Mouse (Mus musculus) kidney, adult 9 months (tissue): ENCODE data around the gene Gm6583.

Source experiments
- DNase-seq: peaks from one replicate; pipeline ENCODE4 v3.0.0; 2022

The Gm6583 gene

DNA sequence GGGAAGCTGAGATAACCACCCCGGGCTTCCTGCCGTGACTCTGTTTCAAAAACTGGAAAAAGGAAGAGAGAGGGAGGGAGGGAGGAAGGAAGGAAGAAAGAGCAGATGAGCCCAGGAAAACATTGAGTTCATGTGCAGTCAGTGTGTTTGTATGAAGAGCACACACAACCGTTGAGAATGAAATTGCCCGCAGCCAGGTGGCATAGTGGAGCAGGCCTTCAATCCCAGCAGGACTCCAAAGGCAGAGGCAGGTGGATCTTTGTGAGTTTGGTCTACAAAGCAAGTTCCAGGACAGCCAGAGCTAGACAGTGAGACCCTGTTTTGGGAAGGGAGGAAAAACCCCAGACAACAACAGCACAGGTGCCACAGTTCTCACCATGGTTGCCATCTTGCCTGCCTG lies 11.5 kb upstream of the Gm6583 start:
- DNase-seq: no peak

DNA sequence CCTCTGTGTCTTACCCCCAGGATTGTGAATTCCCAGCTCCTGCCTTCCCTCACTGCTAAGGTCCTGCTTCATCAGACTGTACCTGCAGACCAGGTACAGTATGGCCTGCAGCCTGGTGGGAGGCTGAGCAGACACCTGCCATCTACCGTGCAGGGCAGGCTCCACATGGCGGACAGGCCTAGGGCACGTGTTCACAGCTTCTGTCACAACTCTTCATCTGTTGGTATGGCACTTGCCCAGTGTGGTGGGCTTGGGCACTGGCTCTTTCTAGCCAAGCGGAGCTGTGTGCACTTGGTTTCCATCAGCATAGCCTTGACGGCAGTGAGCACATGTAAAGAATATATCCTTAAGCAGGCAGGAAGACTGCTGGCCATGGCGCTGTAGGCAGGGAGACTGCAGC lies 11.0 kb upstream of the Gm6583 start:
- no peak for DNase-seq

DNA sequence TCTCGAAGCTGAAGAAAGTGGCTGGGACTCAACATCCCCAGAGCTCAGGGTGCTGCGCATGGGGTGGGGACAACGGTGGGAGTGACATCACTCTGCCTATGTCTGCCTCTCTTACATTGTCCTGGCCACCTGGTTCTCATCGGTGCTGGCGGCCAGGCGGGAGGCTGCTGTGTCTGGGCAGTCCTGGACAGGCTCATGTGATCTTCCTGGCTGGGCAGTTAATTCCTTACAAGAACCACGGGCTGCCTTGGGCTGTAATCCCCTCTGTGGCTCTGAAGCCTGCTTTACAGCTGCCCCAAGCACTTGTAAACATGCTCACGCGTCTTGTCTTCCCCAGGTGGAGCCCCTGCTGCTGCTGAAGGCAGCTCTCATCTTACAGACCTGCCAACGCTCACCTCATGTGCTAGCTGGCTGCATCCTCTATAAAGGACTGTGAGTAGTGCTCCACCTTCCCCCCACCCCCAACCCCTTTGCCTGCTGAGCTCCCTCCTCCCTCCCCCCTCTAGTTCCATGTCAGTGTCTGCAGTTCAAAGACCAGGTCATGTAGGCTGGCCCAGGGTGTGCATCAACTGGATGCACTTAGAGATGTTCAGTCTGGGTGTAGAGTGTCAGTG lies 8.5 kb upstream of the Gm6583 start:
- DNase-seq: no peak

DNA sequence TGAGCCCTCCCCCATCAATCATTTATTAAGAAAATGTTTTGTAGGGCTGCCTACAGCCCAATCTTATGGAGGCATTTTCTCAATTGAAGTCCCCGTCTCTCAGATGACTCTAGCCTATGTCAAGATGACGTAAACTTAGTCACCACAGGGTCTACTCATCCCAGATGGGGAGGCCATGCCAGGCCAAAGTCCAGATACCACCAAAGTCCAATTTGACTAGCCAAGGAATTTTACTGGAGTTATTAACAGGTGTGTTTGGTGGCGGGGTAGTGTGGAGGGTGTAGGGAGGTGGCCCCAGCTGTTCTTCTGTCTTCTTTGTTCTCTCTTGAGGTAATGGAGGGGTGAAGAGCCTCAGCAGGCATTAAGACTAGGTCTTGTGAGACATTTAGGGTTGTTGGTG lies 4.2 kb upstream of the Gm6583 start:
- no peak for DNase-seq

DNA sequence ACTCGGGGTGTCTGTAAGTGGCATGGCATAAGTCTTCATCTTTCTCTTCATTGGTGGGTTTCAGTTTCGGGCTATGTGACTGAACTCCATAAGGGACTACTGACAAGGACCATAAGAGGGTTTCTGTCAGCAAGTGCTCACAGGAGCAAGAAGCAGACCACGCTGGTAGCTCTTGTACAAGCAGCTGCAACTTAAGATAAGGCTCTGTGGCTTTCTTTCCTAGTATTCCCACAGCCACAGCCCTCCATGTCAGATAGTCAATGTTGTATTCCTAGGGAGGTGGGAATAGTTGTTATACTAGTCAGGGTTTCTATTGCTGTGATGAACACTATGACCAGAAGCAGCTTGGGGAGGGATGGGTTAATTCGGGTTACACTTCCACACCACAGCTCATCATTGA lies 3.7 kb upstream of the Gm6583 start:
- no peak for DNase-seq

DNA sequence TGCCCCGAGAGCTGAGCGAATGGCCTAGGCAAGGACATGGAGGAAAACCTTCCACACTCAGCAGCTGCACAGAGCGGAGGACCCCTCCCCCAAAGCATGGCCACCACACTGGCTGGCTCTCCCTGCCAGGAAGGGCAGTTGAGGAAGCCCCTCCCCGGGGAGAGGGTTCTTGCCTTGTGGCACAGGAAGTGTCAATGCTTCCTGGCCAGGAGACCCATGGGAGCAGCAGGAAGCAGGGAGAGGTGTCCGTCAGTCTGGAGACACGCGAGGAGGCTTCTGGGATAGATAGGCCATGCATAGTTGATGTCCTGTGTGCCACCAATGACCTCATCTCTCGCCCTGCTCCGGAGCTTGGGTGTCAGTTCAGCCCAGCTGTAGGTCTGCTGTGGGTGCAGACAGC lies 489 bp upstream of the Gm6583 start:
- peak; percentile 40 for DNase-seq

DNA sequence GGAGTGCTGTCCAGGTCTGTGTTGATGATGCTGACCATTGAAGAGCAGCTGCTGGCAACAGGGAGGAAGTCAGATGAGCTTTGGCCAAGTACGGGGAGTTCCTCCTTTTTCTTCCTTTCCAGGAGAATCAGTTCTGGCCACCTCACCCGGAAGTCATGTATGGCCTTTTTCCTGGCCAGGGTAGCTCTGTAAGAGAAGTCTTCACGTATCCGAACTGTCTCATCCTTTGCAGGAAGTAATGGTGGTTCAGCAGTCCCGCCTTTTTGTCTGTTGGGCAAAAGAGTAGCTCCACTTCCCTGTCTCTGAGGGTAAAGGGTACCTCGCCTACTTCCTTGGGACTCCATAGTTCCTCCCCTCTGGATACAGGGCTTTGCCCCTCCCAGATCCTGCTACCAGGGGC lies 340 bp downstream of the Gm6583 start:
- peak; percentile 11 for DNase-seq

DNA sequence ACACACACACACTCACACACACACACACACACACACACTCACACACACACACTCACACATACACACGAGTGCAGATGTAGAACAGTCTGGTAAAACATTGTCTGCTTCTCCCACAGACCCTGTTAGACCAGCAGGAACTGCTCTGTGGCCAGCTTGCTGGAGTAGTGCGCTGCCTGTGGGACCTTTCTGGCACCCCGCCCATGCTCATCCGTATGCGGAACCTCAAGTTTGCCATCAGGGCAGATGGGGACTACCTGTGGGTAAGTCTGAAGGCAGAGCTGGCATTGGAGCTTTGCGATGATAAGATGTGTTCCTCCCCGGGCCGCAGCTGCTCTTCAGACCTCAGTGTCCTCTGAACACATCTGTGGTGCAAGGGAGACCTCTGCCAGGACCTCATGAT lies 6.7 kb downstream of the Gm6583 start:
- DNase-seq: no peak

DNA sequence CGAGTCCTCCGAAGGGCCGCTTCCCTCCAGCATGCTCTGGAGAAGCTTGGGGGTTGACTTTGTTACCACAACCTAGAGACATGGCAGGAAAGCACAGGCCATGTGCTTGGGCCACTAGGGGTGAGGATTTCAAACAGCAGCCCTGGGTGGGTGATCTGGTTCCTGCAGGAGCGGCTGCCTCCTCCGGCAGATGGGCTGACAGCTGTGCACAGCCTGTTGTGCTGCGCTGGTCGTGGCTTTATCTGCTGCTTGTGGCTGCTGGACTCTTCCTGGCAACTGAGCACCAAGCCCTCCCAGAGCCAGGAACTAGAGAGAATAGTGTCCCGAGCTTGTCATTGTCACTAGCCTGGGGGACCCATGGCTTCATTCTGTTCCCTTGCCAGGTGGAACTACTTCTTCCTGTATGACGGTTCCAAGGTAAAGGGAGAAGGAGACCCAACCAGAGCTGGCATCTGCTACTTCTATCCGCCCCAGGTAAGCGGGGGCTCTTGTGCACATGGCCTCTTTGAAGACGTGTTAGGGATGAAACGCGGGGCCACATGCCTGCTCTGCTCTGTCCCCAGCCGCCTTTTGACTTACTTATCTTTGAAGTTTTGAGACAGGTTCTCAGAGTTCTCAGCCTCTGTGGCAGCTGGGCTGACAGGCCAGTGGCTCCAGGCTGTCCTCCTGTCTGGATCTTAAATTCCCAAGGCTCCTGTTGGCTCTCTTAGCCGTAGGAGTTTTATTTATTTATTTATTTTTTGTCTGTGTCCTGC lies 9.4 kb downstream of the Gm6583 start:
- DNase-seq: no peak

DNA sequence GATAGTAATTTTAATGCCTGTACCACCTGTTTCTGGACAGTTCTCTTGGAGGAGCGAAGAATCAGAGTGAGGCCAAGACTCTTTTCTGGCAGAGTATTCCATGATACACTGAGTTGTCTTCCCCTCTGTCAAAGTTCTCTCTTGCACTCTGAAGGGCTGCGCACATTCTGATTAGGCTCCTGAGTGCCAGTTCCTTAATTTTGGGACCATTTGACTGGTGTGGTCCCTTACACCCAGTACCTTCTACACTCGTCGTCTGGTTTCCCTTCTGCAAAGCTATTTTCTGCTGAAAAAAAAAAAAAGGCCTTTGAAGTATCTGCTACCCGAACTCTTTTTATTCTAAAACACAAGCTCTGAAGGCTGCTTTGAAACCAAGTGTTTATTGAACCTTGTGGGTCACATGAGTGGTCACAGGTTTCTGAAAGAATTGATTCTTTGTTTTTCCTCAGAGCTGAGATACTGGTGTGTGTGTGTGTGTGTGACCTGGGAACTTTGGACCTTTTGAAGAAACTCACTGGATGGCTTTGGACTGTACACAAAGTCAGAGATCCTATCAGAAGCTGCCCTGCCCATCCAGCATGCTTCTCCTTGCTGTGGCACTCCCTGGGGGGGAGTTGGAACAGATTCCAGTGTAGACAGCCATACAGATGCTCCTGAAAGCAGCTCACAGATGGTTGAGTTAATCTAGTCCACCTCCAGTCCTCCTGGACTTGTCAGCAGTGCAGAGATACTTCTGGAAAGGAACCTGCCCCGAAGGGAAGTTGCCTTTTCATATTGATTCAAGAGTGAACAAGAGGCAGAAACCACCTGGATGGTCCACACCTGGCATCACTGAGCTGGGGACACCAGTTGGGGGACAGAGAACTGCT lies 11.5 kb downstream of the Gm6583 start:
- DNase-seq: peak; percentile 62

DNA sequence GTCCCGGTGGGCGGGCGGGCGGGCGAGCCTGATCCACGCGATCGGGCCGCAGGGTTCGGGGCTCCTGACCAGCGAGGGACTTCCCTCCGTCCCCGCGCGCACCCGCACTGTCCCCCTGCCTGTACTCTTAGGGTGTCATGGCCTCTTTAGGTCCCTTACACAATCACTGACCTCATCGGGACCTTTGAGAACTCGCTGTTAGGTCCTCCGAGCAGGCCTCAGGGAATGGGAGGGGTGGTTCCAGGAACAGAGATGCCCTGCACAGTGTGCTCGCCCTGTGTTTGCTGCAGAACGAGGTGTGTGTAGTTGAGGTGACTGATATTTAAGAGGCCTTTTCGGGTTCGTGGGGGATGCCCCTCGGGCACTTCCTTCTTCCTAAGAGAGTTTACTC lies 12.6 kb downstream of the Gm6583 start:
- no peak for DNase-seq

DNA sequence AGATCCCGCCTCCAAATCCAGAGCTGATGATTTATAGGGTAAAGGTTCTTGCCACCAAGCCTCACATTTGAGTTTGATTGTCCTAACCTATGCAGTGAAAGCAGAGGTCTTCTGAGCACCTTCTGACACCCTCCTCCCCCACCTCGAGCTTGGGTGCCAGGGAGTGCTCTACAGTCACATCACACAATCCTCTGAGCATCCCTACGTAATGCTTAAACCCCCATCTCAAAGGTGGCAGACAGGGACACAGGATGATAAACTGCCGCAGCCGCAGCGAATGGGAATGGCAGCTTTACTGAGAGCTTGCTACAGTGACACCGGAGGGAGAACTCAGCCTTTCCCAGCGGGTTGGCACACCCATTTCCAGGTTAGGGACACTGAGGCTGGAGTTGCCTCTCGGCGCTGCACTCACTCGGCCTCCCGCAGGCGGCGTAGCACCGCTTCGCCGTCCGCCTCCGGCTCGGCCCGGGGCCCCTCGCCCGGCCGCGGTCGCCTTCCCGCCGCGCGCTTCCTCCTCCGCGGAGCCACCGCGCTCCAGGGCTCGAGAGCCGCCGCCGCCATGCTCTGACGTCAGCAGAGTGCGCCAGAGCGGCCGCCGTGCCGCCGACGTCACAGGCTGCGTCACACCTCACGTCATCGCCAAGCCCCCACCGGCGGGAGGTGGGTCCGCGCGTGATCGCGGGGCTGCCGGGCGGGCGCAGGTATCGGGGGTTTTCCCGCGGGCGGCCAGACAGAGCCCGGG lies 13.2 kb downstream of the Gm6583 start, which contains the start of the genes Srrd and Hps4:
TSS of gene Srrd (minus strand) at position 578 of the 742 bp plus-strand sequence.
TSS of gene Hps4 (plus strand) at position 621 of the 742 bp plus-strand sequence.
- DNase-seq: peak; percentile 76

DNA sequence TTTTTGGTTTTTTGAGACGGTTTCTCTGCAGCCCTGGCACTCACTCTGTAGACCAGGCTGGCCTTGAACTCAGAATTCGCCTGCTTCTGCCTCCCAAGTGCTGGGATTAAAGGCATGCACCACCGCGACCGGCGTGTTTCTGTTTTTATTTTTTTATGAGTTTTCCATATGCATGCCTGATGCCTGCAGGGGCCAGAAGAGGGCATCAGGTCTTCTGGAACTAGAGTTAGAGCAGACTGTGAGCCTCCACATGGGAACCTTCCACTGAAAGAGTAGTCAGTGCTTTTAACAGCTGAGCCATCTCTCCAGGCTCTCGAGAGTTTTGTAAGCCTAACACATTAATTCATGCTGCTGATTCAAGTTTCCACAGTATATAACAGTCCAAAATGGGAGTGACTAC lies 16.6 kb downstream of the Gm6583 start:
- DNase-seq: no peak

DNA sequence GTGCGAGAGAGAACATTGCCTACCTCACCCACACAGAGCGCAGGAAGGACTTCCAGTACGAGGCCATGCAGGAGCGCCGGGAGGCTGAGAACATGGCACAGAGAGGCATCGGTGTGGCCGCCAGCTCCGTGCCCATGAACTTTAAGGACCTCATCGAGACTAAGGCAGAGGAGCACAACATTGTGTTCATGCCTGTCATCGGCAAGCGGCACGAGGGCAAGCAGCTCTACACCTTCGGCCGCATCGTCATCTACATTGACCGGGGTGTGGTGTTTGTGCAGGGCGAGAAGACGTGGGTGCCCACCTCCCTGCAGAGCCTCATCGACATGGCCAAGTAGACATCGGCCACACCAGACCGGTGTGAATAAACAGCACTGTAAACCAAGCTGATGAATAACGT lies 18.8 kb downstream of the Gm6583 start:
- DNase-seq: no peak

DNA sequence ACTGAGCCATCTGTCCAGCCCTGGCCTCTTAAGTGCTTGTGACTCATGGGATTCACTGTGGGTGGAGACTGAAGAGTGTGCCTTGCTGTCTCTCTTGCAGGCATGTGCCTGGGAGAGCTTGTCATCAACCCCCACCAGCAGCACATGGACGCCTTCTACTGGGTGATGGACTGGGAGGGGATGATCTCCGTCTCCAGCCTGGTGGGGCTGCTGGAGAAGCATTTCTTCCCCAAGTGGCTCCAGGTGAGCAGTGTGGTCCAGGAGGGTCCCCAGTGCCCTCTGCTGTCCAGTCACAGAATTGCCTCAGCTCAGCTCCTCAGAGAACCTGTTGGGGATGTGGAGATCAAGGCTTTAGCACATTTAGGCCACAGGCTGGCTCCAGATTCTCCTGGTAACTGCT lies 20.4 kb downstream of the Gm6583 start:
- peak; percentile 63 for DNase-seq

DNA sequence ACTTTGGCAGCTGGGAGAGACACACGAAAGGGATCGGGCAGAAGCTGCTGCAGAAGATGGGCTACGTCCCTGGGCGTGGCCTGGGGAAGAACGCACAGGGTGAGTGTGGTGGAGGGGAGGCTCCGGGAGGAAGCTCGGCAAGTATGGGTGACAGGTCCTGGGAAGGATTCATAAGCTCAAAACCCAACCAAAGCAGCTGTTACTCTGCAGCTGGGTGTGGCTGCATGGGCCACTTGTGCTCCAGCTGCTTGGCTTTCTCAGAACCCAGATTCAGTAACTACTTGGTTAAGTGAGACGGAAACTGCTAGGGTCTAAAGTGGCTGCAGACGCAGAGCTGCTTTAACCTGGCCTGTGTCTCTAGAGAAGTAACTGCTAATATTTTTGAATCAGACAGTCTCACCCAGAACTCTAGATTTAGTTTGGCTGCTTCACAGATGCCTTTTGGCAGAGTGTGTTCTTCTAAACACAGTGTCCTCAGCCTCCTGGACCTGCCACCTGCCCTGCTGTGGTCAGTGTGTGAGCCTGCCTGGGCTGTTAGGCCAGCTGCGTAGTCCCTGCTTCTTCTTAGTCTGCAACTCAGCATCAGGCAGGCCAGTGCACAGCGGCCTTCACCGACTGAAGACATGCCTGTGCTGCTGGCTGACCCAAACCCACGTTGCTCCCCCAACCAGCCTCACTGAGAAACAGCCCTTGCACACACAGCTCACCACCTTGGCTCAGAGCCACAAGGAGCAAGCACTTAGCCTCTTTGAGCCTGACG lies 25.8 kb downstream of the Gm6583 start:
- no peak for DNase-seq

DNA sequence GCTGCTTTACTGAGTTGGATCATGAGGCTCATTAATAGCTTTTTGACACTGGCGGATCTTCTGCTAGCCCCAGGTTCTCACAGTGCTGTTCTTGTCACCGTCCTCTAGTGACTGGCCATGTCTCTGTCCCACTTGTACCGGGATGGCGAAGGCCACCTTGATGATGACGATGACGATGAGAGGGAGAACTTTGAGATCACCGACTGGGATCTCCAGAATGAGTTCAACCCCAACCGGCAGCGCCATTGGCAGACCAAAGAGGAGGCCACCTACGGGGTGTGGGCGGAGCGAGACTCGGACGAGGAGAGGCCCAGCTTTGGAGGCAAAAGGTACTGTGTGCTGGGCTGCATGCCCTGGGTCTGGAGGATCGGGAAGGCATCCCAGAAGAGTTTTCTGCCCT lies 28.0 kb downstream of the Gm6583 start:
- DNase-seq: no peak

DNA sequence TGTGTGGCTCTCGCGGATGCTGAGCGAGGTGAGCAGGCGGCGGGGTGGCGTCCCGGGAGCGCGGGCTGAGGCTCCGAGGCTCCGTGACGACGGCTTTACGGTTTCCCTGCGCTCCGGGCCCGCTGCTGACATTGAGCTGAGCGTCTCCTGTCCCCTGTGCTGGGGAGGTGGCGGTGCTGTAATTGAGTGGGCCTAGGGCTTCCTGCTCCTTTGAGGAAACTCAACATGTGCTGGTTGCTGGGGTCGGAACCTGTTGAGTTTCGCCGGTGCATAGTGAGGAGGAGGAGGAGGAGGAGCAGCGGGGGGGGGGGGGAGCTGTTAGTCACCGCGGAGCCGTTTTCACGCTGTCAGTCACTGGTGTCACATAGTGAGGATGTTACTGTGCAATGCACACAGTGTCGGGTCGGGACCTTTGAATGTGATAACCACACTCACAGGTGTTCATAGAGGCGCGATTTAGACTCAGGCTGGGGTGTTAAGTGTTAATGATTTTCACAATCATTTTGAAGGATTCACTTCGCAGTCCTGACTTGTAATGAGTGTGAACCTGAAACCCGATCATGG lies 29.3 kb downstream of the Gm6583 start:
- DNase-seq: no peak

DNA sequence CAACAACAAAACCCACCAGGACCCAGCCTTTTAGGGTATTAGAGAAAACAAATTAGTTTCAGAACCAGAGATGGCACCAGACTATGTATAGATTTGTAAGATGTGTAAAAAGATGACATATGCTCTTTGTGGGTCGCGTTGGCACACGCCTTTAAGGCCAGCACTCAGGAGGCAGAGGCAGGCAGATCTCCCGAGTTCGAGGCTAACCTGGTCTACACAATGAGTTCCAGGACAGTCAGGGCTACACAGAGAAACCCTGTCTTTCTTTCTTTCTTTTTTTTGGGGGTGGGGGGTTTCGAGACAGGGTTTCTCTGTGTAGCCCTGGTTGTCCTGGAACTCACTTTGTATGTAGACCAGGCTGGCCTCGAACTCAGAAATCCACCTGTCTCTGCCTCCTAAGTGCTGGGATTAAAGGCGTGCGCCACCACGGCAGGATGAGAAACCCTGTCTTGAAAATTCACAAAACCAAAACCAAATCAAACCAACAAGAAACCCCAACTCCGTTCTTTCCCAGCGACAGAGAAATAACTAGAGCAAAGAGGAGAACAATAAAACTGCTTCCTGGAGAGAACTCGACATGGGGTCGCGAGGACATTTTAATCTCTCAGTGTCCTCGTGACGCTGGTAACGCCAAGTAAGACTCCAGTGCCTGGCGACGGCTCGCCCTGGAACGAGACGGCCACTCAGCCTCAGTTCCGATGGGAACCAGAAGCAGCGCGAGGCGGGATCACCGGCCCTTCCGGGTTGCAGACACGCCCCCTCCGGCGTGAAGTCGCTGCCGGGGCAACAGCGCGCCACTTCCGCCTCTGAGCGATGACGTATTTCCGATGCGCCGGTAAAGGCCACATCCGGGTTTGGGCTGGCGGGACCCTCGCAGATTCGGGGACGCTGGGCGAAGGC lies 30.0 kb downstream of the Gm6583 start, which contains the start of gene Tfip11:
TSS of gene Tfip11 (plus strand) at position 813 of the 900 bp plus-strand sequence.
- DNase-seq: peak; percentile 97
